Mouse (Mus musculus) layer of hippocampus, postnatal 14 days (tissue): Measurements from ENCODE around the gene Atp2a2. TPM values are rescaled to one million over a fixed set of nuclear protein-coding genes. Genes with fewer than 3 reads are reported as not detected.

Experiments used
- DNase-seq, 2 experiments: peaks; one replicate each; pipeline ENCODE4 v3.0.0; 2021 to 2022; ENCODE audit warnings: low spot score in 2 of 2, mixed read lengths in 1 of 2
- long read RNA-seq, 2 experiments: library from polyadenylated mRNA; stranded (forward); transcript quantifications; one replicate each; pipeline ENCODE4 v2.0.0; 2021
- total RNA-seq, 2 experiments: library from RNA; stranded (reverse); gene quantifications; 2 replicates each; pipeline ENCODE4 v1.2.3; 2021

Gene Atp2a2
- total RNA-seq, result 100 to 1,000 TPM; 659 to 669 TPM
- long read RNA-seq, experiment 1, full-length matches to known transcripts, result 159 of 247 reads
- long read RNA-seq, experiment 1, partial matches to known transcripts, result 60 of 247 reads
- long read RNA-seq, experiment 1, other reads (novel, unspliced or antisense), result 28 of 247 reads
- long read RNA-seq, experiment 2, full-length matches to known transcripts, result 135 of 239 reads
- long read RNA-seq, experiment 2, partial matches to known transcripts, result 59 of 239 reads
- long read RNA-seq, experiment 2, other reads (novel, unspliced or antisense), result 45 of 239 reads

DNA sequence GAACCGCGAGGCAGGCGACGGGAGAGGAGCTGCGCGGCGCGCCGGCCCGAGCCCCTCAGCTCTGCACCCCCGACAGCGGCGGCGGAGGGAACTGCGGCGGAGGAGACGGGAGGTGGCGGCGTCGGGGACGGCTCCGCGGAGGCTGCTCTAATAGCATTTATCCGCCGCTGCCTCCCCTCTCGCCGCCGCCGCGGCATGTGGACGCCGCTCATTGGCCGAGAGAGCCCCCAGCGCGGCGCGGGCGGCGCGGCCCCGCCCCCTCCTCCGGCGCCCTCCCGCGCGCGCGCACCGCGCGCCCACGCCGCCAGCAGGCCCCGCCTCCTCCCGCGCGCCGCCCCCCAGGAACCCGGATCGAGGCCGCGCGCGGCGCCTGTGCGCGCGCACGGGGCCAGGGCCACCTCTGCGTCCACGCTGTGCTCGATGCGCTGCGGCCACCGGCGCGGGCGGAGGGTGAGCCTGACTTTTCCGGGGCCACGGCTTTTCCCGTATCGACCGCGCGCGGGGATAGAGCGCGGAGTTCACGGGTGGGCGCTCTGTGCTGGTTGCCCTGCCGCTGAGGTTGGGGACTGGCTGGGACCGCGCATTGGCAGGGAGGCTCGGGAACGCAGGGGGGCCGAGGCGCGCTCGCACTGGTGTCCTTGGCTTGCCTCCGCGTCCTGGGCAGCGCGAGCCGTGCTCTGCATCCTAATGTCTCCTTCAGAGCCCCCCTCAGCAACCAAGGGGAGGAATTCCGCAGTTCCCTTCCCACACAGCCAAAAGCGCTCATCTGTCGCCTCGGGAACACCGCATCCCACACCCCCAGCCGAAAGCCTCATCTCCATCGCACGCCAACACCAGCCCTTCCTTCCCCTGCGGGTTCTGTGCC lies at the start of gene Atp2a2:
Atp2a2 (minus strand) TSS at position 149 of the 865 bp plus-strand sequence.
- peak; percentile 92 to 94 for DNase-seq

DNA sequence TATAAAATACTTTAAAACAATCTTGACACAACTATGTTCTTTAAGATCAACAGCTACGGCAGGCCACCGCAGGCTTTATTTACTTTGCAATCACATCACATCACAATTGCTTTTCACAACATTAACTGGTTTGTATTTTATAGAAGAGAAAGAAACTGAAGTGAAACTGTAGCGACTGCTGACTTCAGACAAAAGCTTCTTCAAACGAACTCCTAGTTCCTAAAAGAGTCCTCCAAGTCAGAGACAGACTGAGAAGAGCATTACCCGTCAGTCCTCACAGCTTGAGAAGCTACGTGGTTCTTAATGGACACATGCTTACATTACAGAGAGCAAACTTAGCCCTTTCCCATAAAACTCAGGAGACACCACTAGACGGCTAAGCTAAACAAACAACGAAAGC lies 48.4 kb upstream of the Atp2a2 start:
- no peak for DNase-seq

DNA sequence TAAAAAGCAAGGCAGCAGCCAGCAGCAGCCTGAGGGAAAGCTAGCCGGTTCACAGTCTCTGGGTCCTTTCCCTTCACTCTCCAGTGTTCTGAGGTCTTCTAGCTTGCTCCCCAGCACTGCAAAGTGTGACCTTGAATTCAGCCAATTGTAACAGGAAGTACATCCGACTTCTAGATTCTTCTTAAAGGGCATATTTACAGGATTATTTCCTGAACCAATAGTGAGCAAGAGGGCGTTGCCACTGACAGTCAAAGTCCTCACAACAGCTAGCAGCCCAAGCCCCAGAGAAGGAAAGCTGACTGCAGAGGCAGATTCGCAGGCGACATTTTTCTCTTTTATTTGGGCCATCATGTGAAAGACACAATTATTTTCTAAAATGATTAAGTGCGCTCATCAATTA lies 46.6 kb upstream of the Atp2a2 start:
- DNase-seq, result no peak

DNA sequence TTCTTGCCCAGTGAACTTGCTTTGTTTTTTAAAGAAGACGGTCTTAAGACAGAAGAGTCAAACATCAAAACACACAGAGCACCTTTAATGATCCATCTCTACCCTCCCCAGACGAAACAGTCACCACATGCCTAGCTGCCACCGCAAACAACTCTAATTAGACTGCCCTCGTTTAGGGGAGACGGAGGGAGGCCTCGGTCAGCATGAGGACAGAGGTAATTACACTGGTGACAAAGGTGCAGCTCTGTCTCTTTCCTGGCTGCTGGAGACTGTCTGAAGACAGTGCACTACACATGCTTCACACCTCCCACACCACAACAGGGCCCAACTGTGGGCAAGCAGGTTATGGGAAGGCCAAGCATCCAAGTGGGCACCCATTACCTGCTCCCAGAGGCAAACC lies 45.8 kb upstream of the Atp2a2 start:
- DNase-seq, result no peak

DNA sequence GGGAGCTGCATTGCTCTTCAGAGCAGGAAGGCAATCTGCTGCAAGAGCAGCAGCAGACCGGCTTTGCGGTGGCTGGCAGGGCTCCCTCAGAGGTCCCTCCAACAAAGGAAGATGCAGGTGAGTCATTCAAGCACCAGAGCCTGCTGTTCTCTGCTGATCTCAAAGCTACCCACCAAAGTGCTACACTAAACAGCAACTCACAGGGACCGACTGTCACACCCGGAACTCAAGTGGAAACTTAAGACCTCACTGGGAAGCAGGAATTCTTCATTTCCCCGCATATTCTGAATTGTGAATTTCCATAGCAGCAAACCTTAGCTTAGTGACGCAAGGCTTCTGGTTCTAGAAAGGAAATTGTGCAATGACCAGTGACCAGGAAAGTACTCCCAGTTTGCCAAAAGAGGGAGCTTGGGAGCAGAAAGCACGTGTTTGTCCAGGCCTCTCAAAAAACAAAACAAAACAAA lies 45.3 kb upstream of the Atp2a2 start:
- DNase-seq, result peak in 1 of 2 experiments; percentile 62

DNA sequence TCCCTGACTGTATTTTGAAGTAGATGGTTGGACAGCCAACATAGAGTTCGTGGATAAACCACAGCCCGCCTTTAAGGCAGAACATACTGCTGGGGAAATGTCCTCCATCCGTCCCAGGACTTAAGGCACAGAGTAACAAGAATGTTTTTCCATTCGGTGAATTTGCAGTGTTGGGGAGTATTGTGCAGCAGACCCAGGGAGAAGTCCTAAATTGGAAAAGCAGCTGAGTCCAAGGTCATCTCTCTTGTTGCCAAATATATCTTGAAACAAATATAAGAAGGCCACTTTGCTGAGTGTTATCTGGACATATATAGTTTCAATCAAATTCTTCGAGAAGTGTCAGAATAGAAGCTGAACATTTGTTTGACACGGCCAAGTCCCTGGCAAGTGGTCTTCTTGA lies 41.4 kb upstream of the Atp2a2 start:
- no peak for DNase-seq

DNA sequence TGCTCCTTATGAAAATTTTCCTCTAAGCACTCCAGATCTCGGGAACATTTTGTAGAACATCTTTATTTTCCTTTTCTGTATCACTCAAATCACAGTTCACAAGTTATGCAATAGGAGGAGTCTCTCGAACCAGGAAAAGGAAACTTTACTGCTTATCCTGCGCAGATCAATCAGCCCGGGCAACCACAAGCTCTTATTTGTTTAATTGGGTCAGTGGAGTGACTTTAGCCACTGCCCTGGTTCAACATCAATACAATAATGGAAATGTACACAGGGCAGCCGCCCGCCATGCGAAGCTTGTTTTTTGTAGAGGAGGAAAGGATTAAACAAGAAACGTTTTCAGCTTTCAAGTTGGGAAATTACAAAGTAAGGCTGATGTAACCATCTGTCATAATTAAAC lies 39.8 kb upstream of the Atp2a2 start:
- no peak for DNase-seq

DNA sequence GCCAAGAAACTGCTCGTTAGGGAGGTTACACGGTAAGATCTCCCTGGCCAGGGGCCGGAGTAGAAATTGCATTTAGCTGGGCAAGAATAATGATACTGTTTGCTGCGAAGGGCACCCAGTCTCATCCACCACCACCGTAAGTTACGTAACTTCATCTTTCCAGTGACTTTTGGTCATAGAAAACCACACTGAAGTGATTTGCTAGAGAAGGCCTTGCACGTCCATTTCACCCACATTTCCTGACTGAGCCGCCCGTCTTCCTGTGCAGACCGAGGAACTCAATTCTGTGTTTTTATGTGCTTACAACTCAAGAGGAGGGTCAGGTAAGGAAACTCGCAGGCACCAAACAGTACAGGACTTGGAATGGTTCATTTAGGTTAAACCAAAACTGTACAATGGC lies 36.1 kb upstream of the Atp2a2 start:
- DNase-seq, result no peak

DNA sequence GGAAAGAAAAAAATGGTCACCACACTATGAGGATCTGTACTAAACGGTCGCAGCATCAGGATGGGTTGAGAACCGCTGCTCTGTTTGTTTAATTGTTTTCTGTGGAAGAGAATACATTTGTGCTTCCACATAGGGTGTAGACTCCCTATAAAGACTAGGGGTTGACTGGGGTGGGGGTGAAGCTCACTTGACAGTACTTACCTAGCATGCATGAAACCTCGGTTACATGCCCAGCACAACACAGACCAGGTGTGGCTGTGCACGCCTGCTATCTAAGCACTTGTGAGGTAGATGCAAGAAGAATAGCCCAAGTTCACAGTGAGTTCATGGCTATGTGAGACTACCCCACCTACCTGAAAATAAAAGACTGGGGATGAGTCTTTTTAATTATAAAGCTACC lies 35.6 kb upstream of the Atp2a2 start:
- no peak for DNase-seq

DNA sequence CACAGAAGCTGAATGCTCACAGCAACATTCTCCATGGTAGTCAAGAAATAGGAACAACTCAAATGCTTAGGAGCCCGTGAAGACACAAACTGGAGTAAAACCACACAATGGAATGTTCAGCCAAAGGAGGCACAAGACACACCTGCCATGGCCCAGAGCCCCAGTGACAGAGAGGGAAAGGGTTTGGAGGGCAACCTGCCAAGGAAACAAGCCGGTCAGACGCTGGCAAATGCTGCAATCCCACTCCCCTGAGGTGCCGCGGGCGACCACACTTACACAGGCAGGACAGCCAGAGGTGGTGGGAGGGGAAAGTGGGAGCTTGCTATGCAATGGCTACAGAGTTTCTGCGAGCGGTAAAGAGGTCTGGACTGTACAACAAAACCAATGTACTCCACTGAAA lies 31.9 kb upstream of the Atp2a2 start:
- no peak for DNase-seq

DNA sequence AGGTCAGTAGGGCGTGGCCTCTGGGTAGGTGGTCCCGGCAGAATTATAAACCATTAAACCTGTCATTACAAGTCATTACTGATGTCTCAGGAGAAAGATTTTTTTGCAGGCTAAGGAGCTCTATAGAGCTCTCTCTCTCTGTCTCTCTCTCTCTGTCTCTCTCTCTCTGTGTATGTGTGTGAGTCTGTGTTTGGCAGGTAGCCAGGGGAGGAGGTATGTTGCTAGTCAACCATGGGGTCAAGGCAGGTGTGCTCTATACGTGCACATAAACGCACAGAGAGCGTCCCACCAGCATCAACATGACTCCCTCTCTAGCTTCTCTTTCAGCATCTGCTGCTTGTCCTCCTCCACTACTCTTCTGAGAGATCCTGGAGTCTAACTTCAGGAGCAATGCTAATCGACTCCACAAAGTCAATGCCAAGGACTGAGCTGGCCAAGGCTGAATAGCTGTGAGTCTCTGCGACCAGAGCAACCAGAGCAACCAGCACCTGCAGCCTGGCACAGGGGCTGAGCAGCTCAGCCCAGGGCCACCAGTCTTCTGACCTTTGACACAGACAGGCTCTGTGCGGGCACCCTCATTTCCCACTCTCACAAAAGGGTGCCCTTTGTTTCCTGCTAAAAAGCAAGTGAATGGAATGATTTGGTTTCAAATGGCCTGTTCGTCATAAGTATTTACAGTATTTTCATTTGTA lies 28.0 kb upstream of the Atp2a2 start:
- DNase-seq, result no peak

DNA sequence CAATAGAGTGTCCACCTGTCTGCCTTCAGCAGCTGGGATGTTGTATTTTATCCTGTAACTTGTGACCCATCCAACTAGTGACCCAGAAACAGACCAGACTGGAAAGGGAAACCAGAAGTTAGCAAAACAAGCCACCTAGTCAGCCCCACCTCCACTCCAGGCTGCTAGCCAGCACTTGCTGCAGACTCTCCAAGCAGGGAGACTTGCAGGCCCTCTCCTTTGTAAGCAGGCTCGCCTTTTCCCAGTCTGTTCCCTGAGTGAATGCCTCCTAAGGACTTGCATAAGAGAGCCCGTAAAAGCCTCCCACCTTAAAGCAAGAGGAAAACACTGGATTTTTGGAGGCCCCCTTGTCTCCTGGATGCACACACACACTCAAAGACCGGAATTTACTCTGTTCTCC lies 27.3 kb upstream of the Atp2a2 start:
- no peak for DNase-seq

DNA sequence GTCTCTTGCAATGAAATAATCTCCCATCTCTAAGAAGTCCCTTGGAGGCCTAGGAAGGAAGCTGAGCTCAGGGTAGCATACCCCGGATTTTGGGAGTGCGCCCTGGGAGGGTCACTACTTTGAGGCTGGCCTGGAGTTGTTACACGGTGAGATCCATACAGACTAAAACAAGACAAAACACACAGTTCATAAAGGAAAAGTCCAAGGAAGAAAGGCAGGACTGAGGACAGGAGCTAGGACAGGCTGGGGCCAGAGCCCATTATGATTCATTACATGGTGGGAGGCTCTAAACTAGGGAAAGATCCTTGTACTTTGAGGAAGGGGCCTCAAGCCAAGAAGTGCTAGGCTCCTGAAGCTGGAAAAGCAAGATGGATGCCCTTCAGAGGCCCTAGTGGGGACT lies 26.6 kb upstream of the Atp2a2 start:
- no peak for DNase-seq

DNA sequence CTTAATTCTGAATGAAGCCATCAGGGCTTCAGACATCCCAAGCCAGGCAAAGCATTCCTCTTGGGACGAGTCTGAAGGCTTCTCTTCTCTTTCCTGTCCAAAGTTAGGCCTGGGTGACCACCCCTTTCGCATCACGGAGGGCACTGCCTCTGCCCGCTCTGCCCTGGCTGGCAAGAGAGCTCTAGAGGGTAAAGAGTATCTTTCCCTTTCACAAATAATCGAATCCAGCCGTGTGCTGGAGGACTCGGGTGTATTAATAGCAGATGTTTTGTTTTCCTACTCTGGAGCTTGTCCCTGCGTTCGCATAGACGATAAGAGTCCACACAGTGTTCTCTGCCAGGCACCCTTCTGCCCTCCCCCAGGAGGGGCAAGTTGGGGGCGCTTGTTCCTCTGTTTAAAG lies 25.7 kb upstream of the Atp2a2 start:
- DNase-seq, result no peak

DNA sequence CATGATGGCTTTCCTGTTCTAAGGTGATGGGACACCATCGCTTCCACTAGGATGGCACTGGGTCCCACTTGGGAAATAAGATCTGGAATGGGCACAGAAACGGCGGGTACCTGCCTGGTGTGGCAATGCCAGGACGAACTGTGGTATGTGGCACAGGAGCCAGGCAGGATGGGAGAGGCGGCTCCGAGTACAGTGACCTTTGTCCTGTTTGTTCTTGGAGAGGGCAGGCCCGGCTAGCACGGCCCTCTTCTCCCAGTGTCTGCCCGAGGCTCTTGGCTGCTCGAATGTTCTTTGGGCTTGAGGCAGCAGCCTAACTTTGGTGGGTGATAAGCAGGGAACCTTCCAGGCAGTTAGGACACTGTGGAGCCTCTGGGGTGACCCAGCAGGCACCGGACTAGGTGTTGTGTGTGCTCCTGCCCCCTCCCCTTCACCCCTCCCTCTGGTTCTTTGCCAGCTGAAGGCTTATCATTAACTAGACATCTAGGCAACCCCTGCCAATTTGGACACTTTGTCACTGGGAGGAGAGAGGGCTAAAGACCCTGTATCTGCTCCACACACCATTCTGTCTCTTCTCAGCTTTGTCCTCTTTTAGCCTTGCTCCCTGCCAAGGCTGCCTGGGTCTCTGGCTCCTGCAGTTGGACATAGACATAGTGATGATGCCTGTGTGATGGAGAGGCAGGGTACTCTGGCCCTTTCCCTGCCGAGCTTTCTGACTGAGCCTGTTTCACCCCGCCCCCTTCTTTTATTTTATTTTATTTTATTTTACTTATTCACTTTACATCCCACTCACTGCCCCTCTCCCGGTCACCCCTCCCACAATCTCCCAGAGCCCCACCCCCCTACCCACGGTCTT lies 25.1 kb upstream of the Atp2a2 start:
- no peak for DNase-seq

DNA sequence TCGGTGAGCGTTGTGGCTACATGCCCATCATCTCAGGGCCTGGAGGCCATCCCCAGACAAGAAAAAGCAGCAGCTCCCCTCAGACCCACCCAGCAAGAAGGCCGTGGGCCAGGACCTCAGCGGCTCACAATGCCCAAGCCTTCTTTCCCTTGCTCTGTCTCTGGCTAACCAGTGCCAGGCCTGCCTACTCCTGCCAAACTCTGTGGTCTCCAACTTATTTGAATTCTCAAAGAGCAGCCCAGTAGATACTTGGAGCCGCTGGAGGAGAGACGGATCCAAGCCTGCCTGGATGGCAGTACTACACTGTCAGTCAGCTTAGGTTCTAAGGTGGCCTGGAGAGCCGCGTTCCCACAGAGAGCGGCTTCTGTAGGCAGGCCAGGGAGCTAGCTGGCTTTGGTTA lies 24.4 kb upstream of the Atp2a2 start:
- peak; percentile 65 to 81 for DNase-seq

DNA sequence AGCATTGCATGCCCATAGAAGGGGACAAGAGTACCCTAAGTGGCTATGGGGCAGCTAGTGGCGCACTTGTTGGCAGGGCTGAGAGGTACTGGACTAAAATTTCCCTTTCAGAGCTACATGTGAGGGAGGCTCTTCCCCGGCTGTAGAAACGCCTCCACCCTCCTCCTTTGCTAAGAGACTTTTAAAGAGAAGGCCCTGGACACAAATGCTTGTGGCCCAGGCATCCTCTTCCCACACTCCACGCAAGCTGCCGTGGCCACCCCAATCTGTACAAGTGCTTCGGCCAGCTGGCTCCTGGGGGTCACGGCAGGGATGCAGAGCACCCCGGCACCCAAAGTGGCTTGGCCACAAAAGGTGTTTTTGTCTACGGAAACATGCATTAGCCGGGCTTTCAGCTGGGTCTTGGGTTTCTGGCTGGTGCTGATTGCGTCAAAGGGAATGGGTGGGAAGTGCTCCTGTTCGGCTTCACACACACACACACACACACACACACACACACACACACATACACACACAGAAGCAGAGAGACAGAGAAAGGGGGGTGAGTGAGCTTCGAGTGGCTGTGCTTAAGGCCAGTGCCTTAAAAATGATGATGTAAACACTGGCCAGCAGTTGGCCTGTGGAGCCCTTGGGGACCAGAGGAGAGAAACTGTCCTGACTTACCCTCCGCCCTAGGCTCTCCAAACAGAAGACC lies 23.4 kb upstream of the Atp2a2 start:
- DNase-seq, result no peak

DNA sequence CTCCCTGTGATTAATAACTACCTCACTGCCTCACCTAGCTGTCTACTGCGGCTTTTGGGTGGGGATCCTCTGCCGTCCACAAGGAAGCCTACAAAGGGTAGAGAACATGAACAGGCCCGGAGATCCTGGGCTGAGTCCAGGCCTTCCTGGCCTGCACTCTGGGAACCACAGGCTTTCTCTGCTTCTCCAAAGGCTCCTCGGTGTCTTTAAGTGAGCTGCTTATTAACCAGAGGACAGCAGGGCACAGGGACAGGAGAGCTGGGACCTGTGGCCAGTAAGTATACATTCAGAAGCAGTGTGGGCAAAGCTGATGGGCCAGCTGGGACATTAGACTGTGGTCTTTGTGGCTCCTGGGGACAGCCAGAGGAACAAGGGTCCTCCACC lies 22.8 kb upstream of the Atp2a2 start:
- DNase-seq, result no peak

DNA sequence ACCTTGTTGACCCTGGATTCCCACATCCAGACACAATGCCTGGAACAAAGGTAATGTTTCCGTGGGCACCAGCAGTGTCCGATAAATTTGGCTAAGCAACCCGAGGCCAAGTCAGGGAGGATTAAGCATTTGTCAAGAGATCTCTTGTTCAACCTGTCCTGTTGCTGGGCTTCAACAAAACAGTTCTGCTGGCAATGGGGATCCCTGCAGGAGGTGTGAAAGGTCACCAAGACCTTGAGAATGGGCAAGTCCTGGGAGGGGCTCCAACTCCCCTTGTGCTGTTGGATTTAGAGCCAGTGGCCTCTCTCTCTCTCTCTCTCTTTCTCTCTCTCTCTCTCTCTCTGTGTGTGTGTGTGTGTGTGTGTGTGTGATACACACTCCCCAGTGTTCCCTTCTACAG lies 22.2 kb upstream of the Atp2a2 start:
- no peak for DNase-seq

DNA sequence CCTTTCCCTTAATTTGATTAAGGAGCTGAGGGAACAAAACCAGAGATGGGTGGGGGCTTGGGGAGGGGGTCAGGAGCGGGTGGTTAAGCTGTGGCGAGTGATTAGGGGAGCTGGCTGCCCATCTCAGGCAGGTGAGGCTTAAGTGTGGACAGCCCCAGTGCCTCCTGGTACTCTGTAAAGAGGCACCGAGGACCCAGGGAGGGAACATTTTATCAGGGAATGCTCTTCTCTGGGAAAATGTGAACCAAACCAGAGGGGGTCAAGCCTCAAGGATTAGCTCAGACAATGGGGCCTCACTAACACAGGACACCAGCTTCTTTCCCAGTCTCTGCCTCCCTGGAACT lies 19.1 kb upstream of the Atp2a2 start:
- DNase-seq, result no peak
